Mouse (Mus musculus) liver, postnatal 0 days (tissue): Measurements from ENCODE around the gene Zfp687. TPM values are rescaled to one million over a fixed set of nuclear protein-coding genes. Genes with fewer than 3 reads are reported as not detected.
A peak's percentile ranks its signal among the peaks of the same experiment; 100 is the strongest.

Source experiments
- ATAC-seq: fragments of 200-750 bp; cut with Nextera tagmentation; 2 replicates; pipeline ENCODE4 v1.8.0; 2017; ENCODE audit warnings: mild to moderate bottlenecking, moderate library complexity
- DNase-seq: peaks from one replicate; pipeline ENCODE4 v3.0.0-alpha.2; 2016
- H3K27ac ChIP-seq: fragments of 300-500 bp; sonication (generic); 2 replicates; pipeline ENCODE4 v1.5.1; 2014; ENCODE audit warnings: antibody characterized with exemption, moderate library complexity, mild to moderate bottlenecking, low read depth
- H3K27me3 ChIP-seq: fragments of 300-500 bp; sonication (generic); 2 replicates; pipeline ENCODE4 v1.6.1; 2014; ENCODE audit warnings: low read length, control low read depth, mixed read lengths; ENCODE audit not compliant: insufficient read depth
- H3K36me3 ChIP-seq: fragments of 300-500 bp; sonication (generic); replicated peaks from 2 replicates; pipeline ENCODE4 v1.6.1; 2014; ENCODE audit warnings: mild to moderate bottlenecking, control low read depth, low read length, moderate library complexity, mixed read lengths; ENCODE audit not compliant: insufficient read depth
- H3K4me1 ChIP-seq: fragments of 300-500 bp; sonication (generic); 2 replicates; pipeline ENCODE4 v1.6.1; 2014; ENCODE audit warnings: antibody characterized with exemption, mild to moderate bottlenecking, control low read depth; ENCODE audit not compliant: insufficient read depth
- H3K4me2 ChIP-seq: fragments of 300-500 bp; sonication (generic); 2 replicates; pipeline ENCODE4 v1.6.1; 2014; ENCODE audit warnings: low read depth, mild to moderate bottlenecking, low read length, moderate library complexity, mixed read lengths
- H3K4me3 ChIP-seq: fragments of 300-500 bp; sonication (generic); 2 replicates; pipeline ENCODE4 v1.5.1; 2014; ENCODE audit warnings: low read depth, low read length
- H3K9ac ChIP-seq: fragments of 300-500 bp; sonication (generic); replicated peaks from 2 replicates; pipeline ENCODE4 v1.6.1; 2014; ENCODE audit warnings: mild to moderate bottlenecking, moderate library complexity
- H3K9me3 ChIP-seq: fragments of 300-500 bp; sonication (generic); 2 replicates; pipeline ENCODE4 v1.6.1; 2016; ENCODE audit warnings: mild to moderate bottlenecking, control low read depth, low read length, mixed read lengths
- CTCF ChIP-seq: sonication (generic); IDR thresholded peaks from 2 replicates; pipeline ENCODE4 v1.5.1; 2016; ENCODE audit warnings: antibody characterized with exemption, low read depth
- EP300 ChIP-seq: IDR thresholded peaks from 2 replicates; pipeline ENCODE4 v1.6.1; 2016; ENCODE audit warnings: antibody characterized with exemption, low read depth, mild to moderate bottlenecking
- WGBS: fragments of 180-500 bp; shearing (Covaris S2); extraction: QIAGEN DNeasy Blood & Tissue Kit; methylation state at CpG from one replicate; pipeline ENCODE4 v1.1.7; 2014; ENCODE audit not compliant: insufficient replicate concordance; 5-methylcytosine and 5-hydroxymethylcytosine counted together
- polyA plus RNA-seq: library from polyadenylated mRNA; unstranded; fragments of >200 nt; fragmentation: Nextera tagmentation; extraction: Ambion mirVana; gene quantifications from 2 replicates; pipeline ENCODE4 v1.2.1, GENCODE M21; 2015

Zfp687 gene
- polyA plus RNA-seq, 1 experiment from 2014 or later: 5.3 TPM

DNA sequence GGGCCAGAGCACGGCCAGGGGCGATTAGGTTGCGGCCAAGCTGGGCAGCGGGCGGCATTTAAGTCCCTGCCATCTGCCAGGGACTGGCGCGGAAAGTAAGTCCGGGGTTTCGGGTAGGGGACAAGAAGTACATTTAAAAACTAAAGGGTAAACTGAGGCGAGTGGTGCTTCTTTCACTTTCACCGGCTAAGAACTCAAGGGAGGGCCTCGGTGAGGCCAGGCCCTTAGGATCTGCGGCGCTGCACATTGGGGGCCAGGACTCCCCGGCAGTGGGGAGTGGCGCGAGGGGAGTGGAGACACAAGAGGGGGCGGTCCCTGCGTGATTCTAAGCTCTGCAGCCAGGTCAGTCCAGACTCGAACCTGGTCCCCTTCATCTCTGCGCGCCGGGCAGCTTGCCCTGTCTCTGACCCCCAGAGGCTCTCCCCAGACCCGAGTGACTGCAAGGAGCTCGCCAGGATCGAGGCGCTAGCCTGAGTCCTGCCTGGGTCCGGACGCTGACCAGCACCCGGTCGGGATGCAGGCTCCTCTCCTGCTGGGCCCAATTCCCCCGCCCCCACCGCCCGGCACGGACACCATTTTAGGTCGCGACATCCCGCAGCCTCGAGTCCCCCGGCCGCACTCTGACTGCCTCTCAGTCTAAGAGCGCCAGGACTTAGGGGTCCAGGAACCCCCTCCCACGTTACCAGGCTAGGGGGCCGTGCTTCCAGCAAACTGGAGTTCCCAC, 658 bp downstream of the Zfp687 start:
- Histone ChIP-seq H3K27me3 (no peaks in the 10 kb centered on the region), H3K4me1 (peaks cover 29% of the 10 kb centered on the region), H3K36me3 (peaks cover 29% of the 10 kb centered on the region), H3K4me3 (peak overlapping the region; percentile 95), H3K27ac (peak overlapping the region; percentile 97), H3K9ac (peak overlapping the region; percentile 86), H3K4me2 (peak overlapping the region; percentile 98), H3K9me3 (no peaks in the 10 kb centered on the region)
- DNase-seq (peak; percentile 74), ATAC-seq (no peak)
- TF ChIP-seq CTCF: no peak
- no peak for TF ChIP-seq EP300
- 2% methylated on average over 44 of the region's 44 CpGs for WGBS

DNA sequence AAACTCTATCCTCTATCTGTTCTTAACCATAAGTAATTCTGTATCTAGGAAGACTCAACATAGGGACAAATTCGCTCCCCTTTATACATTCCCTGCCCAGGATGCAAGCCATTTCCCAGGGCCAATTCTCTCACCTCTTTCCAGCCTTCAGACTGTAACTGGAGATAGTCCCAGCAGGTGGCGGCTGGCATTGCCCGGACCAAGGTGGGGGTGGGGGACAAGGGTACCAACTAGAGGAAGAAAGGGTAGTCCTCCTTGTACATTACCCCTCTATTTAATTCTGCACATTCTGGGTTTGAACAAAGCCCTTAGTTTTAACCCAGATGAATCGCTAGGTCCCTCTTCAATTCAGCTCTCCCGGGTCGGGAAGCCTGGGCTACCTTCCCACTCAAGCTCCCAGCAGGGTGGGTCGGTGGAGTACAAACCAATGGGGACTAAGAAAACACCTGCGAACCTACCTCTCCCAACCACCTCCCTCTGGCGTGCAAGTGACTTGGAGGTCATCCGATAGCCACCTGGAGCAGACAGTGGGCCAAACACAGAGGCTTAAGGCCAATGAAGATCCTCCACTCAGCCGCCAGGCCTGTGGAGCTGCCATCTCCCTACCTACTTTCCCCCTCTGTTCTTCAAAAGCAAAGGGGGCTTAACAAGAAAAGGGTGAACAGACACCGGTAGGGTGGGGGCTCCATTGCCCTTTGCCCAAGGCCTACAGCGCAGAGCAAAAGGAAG, 1.4 kb downstream of the Zfp687 start:
- WGBS: 25% methylated on average over 13 of the region's 13 CpGs
- Histone ChIP-seq H3K27ac (peak overlapping the region; percentile 97), H3K9ac (peak overlapping the region; percentile 86), H3K4me3 (peak overlapping the region; percentile 95), H3K36me3 (peaks cover 35% of the 10 kb centered on the region), H3K4me1 (peaks cover 29% of the 10 kb centered on the region), H3K4me2 (peak overlapping the region; percentile 98), H3K9me3 (no peaks in the 10 kb centered on the region), H3K27me3 (no peaks in the 10 kb centered on the region)
- no peak for ATAC-seq
- DNase-seq: no peak
- TF ChIP-seq EP300 (no peak), CTCF (no peak)

DNA sequence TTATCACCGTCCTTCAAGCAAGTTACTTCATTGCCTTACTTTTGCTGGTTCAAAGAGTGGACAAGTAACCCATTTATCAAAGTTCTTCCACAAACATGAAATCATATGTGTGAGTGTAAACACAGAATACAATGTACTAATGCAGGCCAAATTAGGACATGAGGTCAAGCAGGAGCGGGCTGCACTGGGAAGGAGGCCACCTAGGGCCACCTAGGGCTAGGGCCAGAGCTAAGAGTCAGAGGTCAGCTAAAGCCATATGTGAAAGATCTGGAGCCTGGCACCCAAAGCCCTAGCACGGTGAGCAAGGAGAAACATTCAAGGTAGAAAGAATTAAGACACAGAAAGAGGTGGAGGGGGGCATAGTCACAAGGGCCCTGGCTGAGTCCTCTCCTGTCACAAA, 2.3 kb downstream of the Zfp687 start:
- H3K9me3 ChIP-seq: no peaks in the 10 kb centered on the region
- H3K36me3 ChIP-seq: peaks cover 44% of the 10 kb centered on the region
- ATAC-seq (no peak), DNase-seq (no peak)
- 0 out of 2 replicates have a peak overlapping the region, but pooled peaks have one; percentile 11 for H3K27ac ChIP-seq
- TF ChIP-seq EP300: no peak
- no peak for TF ChIP-seq CTCF
- 84% methylated on average over 3 of the region's 3 CpGs for WGBS
- peak overlapping the region; percentile 98; the same call in 1 of the 2 replicates for H3K4me2 ChIP-seq
- H3K4me1 ChIP-seq: peaks cover 29% of the 10 kb centered on the region
- H3K4me3 ChIP-seq: no peak overlapping the region
- no peaks in the 10 kb centered on the region for H3K27me3 ChIP-seq
- peak overlapping the region; percentile 26; the same call in 1 of the 2 replicates for H3K9ac ChIP-seq

DNA sequence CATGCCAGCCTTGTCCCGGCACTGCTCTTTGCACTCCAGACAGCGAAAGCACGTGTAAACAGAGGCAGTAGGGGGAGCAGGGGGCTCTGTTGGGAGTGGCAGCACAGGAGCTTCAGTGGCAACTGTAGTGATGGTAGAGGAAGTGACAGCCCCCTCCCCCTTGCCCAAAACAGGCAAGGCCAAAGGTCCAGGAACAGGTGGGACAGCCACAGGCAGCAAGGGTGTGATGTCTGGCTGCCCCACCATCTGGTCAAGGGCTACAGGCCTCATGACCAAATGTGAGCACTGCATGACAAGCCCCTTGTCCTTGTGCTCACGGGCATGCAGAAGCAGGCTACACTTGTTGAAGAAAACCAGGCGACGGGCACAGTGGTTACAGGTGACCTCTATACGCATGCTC, 4.9 kb downstream of the Zfp687 start:
- 80% methylated on average over 7 of the region's 7 CpGs for WGBS
- TF ChIP-seq EP300 (no peak), CTCF (no peak)
- H3K9ac ChIP-seq: no peak overlapping the region
- no peak overlapping the region for H3K4me3 ChIP-seq
- ATAC-seq (no peak), DNase-seq (no peak)
- H3K4me2 ChIP-seq: no peak overlapping the region
- H3K27me3 ChIP-seq: no peaks in the 10 kb centered on the region
- no peaks in the 10 kb centered on the region for H3K9me3 ChIP-seq
- no peak overlapping the region for H3K27ac ChIP-seq
- peaks cover 22% of the 10 kb centered on the region for H3K4me1 ChIP-seq
- peaks cover 65% of the 10 kb centered on the region for H3K36me3 ChIP-seq

DNA sequence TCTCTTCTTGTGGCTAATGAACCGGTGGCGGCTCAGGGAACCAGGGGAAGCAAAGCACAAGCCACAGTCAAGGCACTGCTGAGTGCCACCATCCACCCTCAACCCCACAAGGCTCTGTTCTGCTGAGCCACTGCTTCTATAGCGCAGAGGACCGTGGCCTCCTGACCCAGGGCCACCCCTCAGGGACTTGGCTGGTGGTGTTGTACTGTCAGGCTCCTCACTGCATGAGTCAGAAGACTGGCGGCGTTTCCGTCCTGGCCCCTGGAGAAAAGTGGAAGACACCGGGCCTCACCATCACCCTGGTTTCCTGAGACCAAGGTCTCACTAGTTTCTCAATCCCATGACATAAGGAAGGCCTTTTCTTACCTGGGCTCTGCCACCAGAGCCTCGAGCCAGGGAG, 7.5 kb downstream of the Zfp687 start:
- 77% methylated on average over 9 of the region's 9 CpGs for WGBS
- H3K27ac ChIP-seq: no peak overlapping the region
- H3K4me1 ChIP-seq: peaks cover 3% of the 10 kb centered on the region; the same call in 1 of the 2 replicates
- H3K4me3 ChIP-seq: no peak overlapping the region
- DNase-seq (no peak), ATAC-seq (no peak)
- TF ChIP-seq EP300 (no peak), CTCF (no peak)
- H3K9me3 ChIP-seq: no peaks in the 10 kb centered on the region
- H3K4me2 ChIP-seq: no peak overlapping the region
- H3K36me3 ChIP-seq: peaks cover 84% of the 10 kb centered on the region
- no peaks in the 10 kb centered on the region for H3K27me3 ChIP-seq
- no peak overlapping the region for H3K9ac ChIP-seq

DNA sequence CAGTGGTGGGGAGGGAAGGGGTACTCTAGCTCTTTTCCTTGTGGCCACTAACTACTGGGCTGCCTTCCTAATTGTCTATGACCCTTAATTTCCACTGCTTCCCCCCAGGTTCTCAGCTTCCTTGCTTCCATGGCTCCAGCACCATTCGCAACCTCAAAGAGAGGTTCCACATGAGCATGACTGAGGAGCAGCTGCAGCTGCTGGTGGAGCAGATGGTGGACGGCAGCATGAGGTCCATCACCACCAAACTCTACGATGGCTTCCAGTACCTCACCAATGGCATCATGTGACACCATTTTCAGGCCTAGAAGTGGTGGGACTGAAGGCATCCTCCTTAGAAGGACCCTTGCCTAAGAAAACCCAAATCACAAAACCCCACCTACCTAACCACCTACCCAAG, 9.6 kb downstream of the Zfp687 start:
- Histone ChIP-seq H3K27ac (no peak overlapping the region), H3K9ac (no peak overlapping the region), H3K9me3 (no peaks in the 10 kb centered on the region), H3K36me3 (peaks cover 79% of the 10 kb centered on the region), H3K27me3 (no peaks in the 10 kb centered on the region), H3K4me2 (no peak overlapping the region), H3K4me1 (no peaks in the 10 kb centered on the region), H3K4me3 (no peak overlapping the region)
- ATAC-seq (no peak), DNase-seq (no peak)
- 90% methylated on average over 3 of the region's 3 CpGs for WGBS
- no peak for TF ChIP-seq EP300
- TF ChIP-seq CTCF: no peak
